Comparison of ENCODE assay signal across 26 mouse cellular contexts in genomic region chr2:43796448-43796847, GRCm38 (mm10). TPM values are rescaled to one million over a fixed set of nuclear protein-coding genes. Genes with fewer than 3 reads are reported as not detected.
A peak's percentile ranks its signal among the peaks of the same experiment; 100 is the strongest.
DNase-seq lines count a peak whose midpoint lies in the region; ATAC-seq and TF ChIP-seq lines count a peak whose summit lies in the region.
"Had no signal": no experiment of that assay in that cellular context is flagged by ENCODE, and none has a peak within 500 bp of the region (broad histone marks: within the 10 kb centered on the region; RNA-seq: fewer than 3 reads in every experiment).

No protein-coding gene starts in this region.

- H3K27me3 ChIP-seq in kidney, adult 2 months (replicated peaks; ENCODE audit: control insufficient read depth, insufficient read depth, low read length): no peaks in the 10 kb centered on the region
- H3K27me3 ChIP-seq in kidney, embryonic 15.5 days: no peaks in the 10 kb centered on the region
- H3K27me3 ChIP-seq in kidney, embryonic 14.5 days (ENCODE audit: control insufficient read depth, insufficient read depth, low read length): no peaks in the 10 kb centered on the region
- H3K27me3 ChIP-seq in kidney, postnatal 0 days (ENCODE audit: insufficient read depth, low read length): no peaks in the 10 kb centered on the region
- no peaks in the 10 kb centered on the region for H3K27me3 ChIP-seq in megakaryocyte, embryonic 14.5 days (replicated peaks)
- H3K27me3 ChIP-seq: embryonic facial prominence, embryonic 13.5 days; embryonic facial prominence, embryonic 15.5 days had no signal

- 61% methylated on average over 4 of the region's 4 CpGs for WGBS in kidney, adult 2 months
- 89% methylated on average over 4 of the region's 4 CpGs for WGBS in kidney, embryonic 15.5 days
- 94% methylated on average over 4 of the region's 4 CpGs for WGBS in kidney, embryonic 14.5 days
- 84% methylated on average over 4 of the region's 4 CpGs for WGBS in kidney, postnatal 0 days

- no peak overlapping the region for H3K4me2 ChIP-seq in kidney, embryonic 15.5 days
- no peak overlapping the region for H3K4me2 ChIP-seq in kidney, embryonic 14.5 days (replicated peaks; ENCODE audit: low read depth, low read length)
- no peak overlapping the region for H3K4me2 ChIP-seq in kidney, postnatal 0 days (ENCODE audit: low read length)
- H3K4me2 ChIP-seq: embryonic facial prominence, embryonic 13.5 days; embryonic facial prominence, embryonic 15.5 days; forebrain, embryonic 12.5 days had no signal

- H3K27ac ChIP-seq in kidney, adult 2 months (ENCODE audit: insufficient read depth, low read depth, low read length): no peak overlapping the region
- H3K27ac ChIP-seq in kidney, embryonic 15.5 days: no peak overlapping the region
- H3K27ac ChIP-seq in kidney, embryonic 14.5 days (ENCODE audit: low read depth, low read length): no peak overlapping the region
- no peak overlapping the region for H3K27ac ChIP-seq in kidney, postnatal 0 days
- H3K27ac ChIP-seq: embryonic facial prominence, embryonic 13.5 days; embryonic facial prominence, embryonic 15.5 days; forebrain, embryonic 10.5 days; forebrain, embryonic 12.5 days had no signal

- TF ChIP-seq CTCF in kidney, adult 2 months (conservative IDR thresholded peaks at IDR 0.05; ENCODE audit: insufficient read depth, insufficient read length, low read depth, low read length): no peak
- no peak for TF ChIP-seq CTCF in kidney, postnatal 0 days (IDR thresholded peaks at IDR 0.05; ENCODE audit: low read depth)

- no peaks in the 10 kb centered on the region; the same call in 1 of the 2 replicates for H3K4me1 ChIP-seq in kidney, adult 2 months (ENCODE audit: control insufficient read depth, insufficient read depth, low read length)
- peaks cover 4% of the 10 kb centered on the region; the same call in 1 of the 2 replicates for H3K4me1 ChIP-seq in kidney, embryonic 15.5 days
- H3K4me1 ChIP-seq in kidney, embryonic 14.5 days (ENCODE audit: control insufficient read depth, insufficient read depth, low read length): no peaks in the 10 kb centered on the region
- H3K4me1 ChIP-seq in kidney, postnatal 0 days (replicated peaks; ENCODE audit: insufficient read depth, low read length): no peaks in the 10 kb centered on the region
- peaks cover 51% of the 10 kb centered on the region for H3K4me1 ChIP-seq in megakaryocyte, embryonic 14.5 days
- H3K4me1 ChIP-seq: embryonic facial prominence, embryonic 13.5 days; embryonic facial prominence, embryonic 15.5 days; forebrain, embryonic 10.5 days; forebrain, embryonic 12.5 days had no signal

- TF ChIP-seq POLR2A in kidney, adult 2 months (IDR thresholded peaks at IDR 0.05; ENCODE audit: low read depth, low read length): no peak

- peak; percentile 48 for DNase-seq in kidney, adult 2 months
- DNase-seq in kidney, postnatal 25 days: no peak
- no peak for DNase-seq in kidney, postnatal 0 days (ENCODE audit: low spot score)
- no peak for DNase-seq in kidney, adult 8-10 months
- DNase-seq: adrenal gland, adult 2 months; adrenal gland, postnatal 10 days; adrenal gland, postnatal 25 days; cerebellum, adult 11 months; cerebellum, adult 18-20 months; cerebellum, adult 8-10 months; cerebellum, adult 9-11 months; cerebellum, postnatal 14 days; cerebellum, postnatal 36 days; embryo, embryonic 11 days had no signal

- H3K9ac ChIP-seq in kidney, embryonic 15.5 days: no peak overlapping the region
- no peak overlapping the region for H3K9ac ChIP-seq in kidney, embryonic 14.5 days (ENCODE audit: low read depth, low read length)
- no peak overlapping the region for H3K9ac ChIP-seq in kidney, postnatal 0 days (ENCODE audit: low read depth, low read length)
- H3K9ac ChIP-seq: embryonic facial prominence, embryonic 13.5 days; embryonic facial prominence, embryonic 15.5 days; forebrain, embryonic 12.5 days had no signal

- H3K36me3 ChIP-seq in kidney, adult 2 months (ENCODE audit: control insufficient read depth, insufficient read depth, low read length): no peaks in the 10 kb centered on the region
- no peaks in the 10 kb centered on the region for H3K36me3 ChIP-seq in kidney, embryonic 15.5 days
- no peaks in the 10 kb centered on the region for H3K36me3 ChIP-seq in kidney, embryonic 14.5 days (ENCODE audit: control insufficient read depth, insufficient read depth, low read length)
- no peaks in the 10 kb centered on the region for H3K36me3 ChIP-seq in kidney, postnatal 0 days (ENCODE audit: insufficient read depth, low read length)
- H3K36me3 ChIP-seq in megakaryocyte, embryonic 14.5 days (replicated peaks; ENCODE audit: low read length): no peaks in the 10 kb centered on the region
- H3K36me3 ChIP-seq: embryonic facial prominence, embryonic 13.5 days; embryonic facial prominence, embryonic 15.5 days; forebrain, embryonic 10.5 days; forebrain, embryonic 12.5 days had no signal

- ATAC-seq in kidney, embryonic 15.5 days (replicated peaks; ENCODE audit: low FRiP score): peak; percentile 47; the same call in 1 of the 2 replicates
- no peak for ATAC-seq in kidney, embryonic 14.5 days (ENCODE audit: low FRiP score, low TSS enrichment)
- ATAC-seq in kidney, postnatal 0 days (replicated peaks; ENCODE audit: low FRiP score, low read depth): 0 out of 2 replicates have a peak, but pooled peaks have one; percentile 29
- no peak for ATAC-seq in megakaryocyte, adult 5-6 weeks (ENCODE audit: poor library complexity, severe bottlenecking)
- ATAC-seq: forebrain, embryonic 14.5 days had no signal

- no peak overlapping the region for H3K4me3 ChIP-seq in kidney, adult 2 months (ENCODE audit: insufficient read depth, low read depth, low read length)
- no peak overlapping the region for H3K4me3 ChIP-seq in kidney, embryonic 15.5 days (replicated peaks)
- H3K4me3 ChIP-seq in kidney, embryonic 14.5 days (ENCODE audit: low read length): no peak overlapping the region
- H3K4me3 ChIP-seq in kidney, postnatal 0 days (replicated peaks; ENCODE audit: low read depth, low read length): no peak overlapping the region
- H3K4me3 ChIP-seq in megakaryocyte, embryonic 14.5 days (replicated peaks): peak overlapping the region; percentile 26
- H3K4me3 ChIP-seq: embryonic facial prominence, embryonic 13.5 days; embryonic facial prominence, embryonic 15.5 days; erythroblast, embryonic 14.5 days; forebrain, embryonic 10.5 days; forebrain, embryonic 12.5 days had no signal

- H3K9me3 ChIP-seq in kidney, embryonic 15.5 days (replicated peaks): no peaks in the 10 kb centered on the region
- H3K9me3 ChIP-seq in kidney, embryonic 14.5 days (ENCODE audit: control insufficient read depth, low read length): no peaks in the 10 kb centered on the region
- no peaks in the 10 kb centered on the region for H3K9me3 ChIP-seq in kidney, postnatal 0 days (replicated peaks; ENCODE audit: low read length)
- H3K9me3 ChIP-seq in megakaryocyte, embryonic 14.5 days: no peaks in the 10 kb centered on the region
- H3K9me3 ChIP-seq: embryonic facial prominence, embryonic 13.5 days; embryonic facial prominence, embryonic 15.5 days; forebrain, embryonic 10.5 days; forebrain, embryonic 12.5 days had no signal

RNA-seq across cellular contexts. Expression of gene Arhgap15, which starts 47.8 kb away (rescaled TPM):
- 0.77 and 1.7 TPM in 2 replicates for polyA plus RNA-seq in kidney, adult 2 months (2012; rRNA removed)
- polyA plus RNA-seq in kidney, embryonic 15.5 days (2015; fragmentation: Nextera tagmentation; extraction: Ambion mirVana): 0.89 and 1.1 TPM in 2 replicates
- polyA plus RNA-seq in kidney, embryonic 14.5 days (2014; fragmentation: Nextera tagmentation; extraction: Ambion mirVana): 1.0 TPM in 2 replicates
- polyA plus RNA-seq in kidney, postnatal 0 days (2015; fragmentation: Nextera tagmentation; extraction: Ambion mirVana): 1.0 TPM in 2 replicates
- 0.25 TPM in 1 of 2 replicates, not detected in the other for polyA plus RNA-seq in megakaryocyte, embryonic 14.5 days (2012; ENCODE audit: insufficient read depth, low replicate concordance)
- total RNA-seq in megakaryocyte, adult 5-6 weeks (2015): 149 and 151 TPM in 2 replicates
- total RNA-seq in megakaryocyte, adult 5-6 weeks (2017): 173 and 185 TPM in 2 replicates
- total RNA-seq: ES-E14 had no signal
- polyA plus RNA-seq: C2C12 had no signal

Comparison
In these comparisons a context has a peak if more than half of its experiments do, and no peak if none do; other contexts are left out.
1. ATAC-seq: peak in kidney, embryonic 15.5 days (single experiment) and kidney, postnatal 0 days (single experiment); none in kidney, embryonic 14.5 days (single experiment) and megakaryocyte, adult 5-6 weeks (single experiment).